Mouse (Mus musculus) gastrocnemius, adult 2 months (tissue): ENCODE measurements around the gene Adora2a. TPM values are rescaled to one million over a fixed set of nuclear protein-coding genes. Genes with fewer than 3 reads are reported as not detected.
"Not testable (repeated sequence)": the region's sequence is repeated elsewhere in the genome, so short reads cannot be mapped to it uniquely, and the experiment has no call there.

Experiments
- DNase-seq: peaks from one replicate; pipeline ENCODE4 v3.0.0; 2022
- H3K27ac ChIP-seq: fragments of 200-600 bp; 2 replicates; pipeline ENCODE4 v1.8.1; 2022; ENCODE audit warnings: mild to moderate bottlenecking
- H3K4me3 ChIP-seq: fragments of 200-600 bp; 2 replicates; pipeline ENCODE4 v1.8.1; 2022; ENCODE audit warnings: mild to moderate bottlenecking, moderate library complexity
- CTCF ChIP-seq: fragments of 200-600 bp; IDR thresholded peaks from 2 replicates; pipeline ENCODE4 v1.8.1; 2022; ENCODE audit warnings: antibody characterized with exemption, mild to moderate bottlenecking, moderate library complexity
- intact Hi-C: fragments of 180-260 bp; cut with DNase I; formaldehyde crosslinking; loops from one replicate; pipeline ENCODE4 v1.15.1; 2025
- long read RNA-seq, 2 experiments: library from polyadenylated mRNA; stranded (forward); transcript quantifications; one replicate each; pipeline ENCODE4 v2.0.0; 2021
- total RNA-seq, 2 experiments: library from RNA; stranded (reverse); gene quantifications; 2 replicates each; pipeline ENCODE4 v1.2.3; 2021

Gene Adora2a
- total RNA-seq = under 1 TPM; 0.92 to 0.98 TPM
- long read RNA-seq, experiment 1 = 0 reads
- long read RNA-seq, experiment 2 = 0 reads

- TF ChIP-seq CTCF = no peak
- no peak for DNase-seq
- intact Hi-C loops = loop anchor here (2.0 to 5.0 kb wide), 2 partner anchors 76 to 170 kb away; no protein-coding TSS in a partner anchor
- Histone ChIP-seq H3K4me3 (peak within 1 kb of the TSS; percentile 80), H3K27ac (peak within 1 kb of the TSS; percentile 86)
Measured at GRCm38 (mm10) chr10:75316872-75316907, at the start of gene Adora2a. Adora2a (plus strand) TSS chr10:75316877.

GRCm38 (mm10) chr10:75273020-75273419 is 43.7 kb upstream of the Adora2a start:
- Histone ChIP-seq H3K4me3 (no peak overlapping the region), H3K27ac (no peak overlapping the region)
- intact Hi-C loops = no loop called here
- TF ChIP-seq CTCF = no peak
- no peak for DNase-seq

- no peak overlapping the region for H3K4me3 ChIP-seq
- intact Hi-C loops = loop anchor here (1.0 kb wide), 1 partner anchor 160 kb away; no protein-coding TSS in a partner anchor
- DNase-seq = no peak
- no peak overlapping the region for H3K27ac ChIP-seq
- TF ChIP-seq CTCF = no peak
Measured at GRCm38 (mm10) chr10:75276427-75277013, 40.2 kb upstream of the Adora2a start.

- TF ChIP-seq CTCF = peak; percentile 79
- Histone ChIP-seq H3K27ac (no peak overlapping the region), H3K4me3 (no peak overlapping the region)
- intact Hi-C loops = loop anchor here (1.0 kb wide), 1 partner anchor 159 kb away; no protein-coding TSS in a partner anchor
- no peak for DNase-seq
Measured at GRCm38 (mm10) chr10:75277501-75277900, 39.2 kb upstream of the Adora2a start.

GRCm38 (mm10) chr10:75282648-75283047 is 34.0 kb upstream of the Adora2a start:
- H3K27ac ChIP-seq = no peak overlapping the region
- no peak for TF ChIP-seq CTCF
- H3K4me3 ChIP-seq = no peak overlapping the region
- no peak for DNase-seq
- intact Hi-C loops = no loop called here

- Histone ChIP-seq H3K27ac (no peak overlapping the region), H3K4me3 (no peak overlapping the region)
- no peak for DNase-seq
- TF ChIP-seq CTCF = no peak
- intact Hi-C loops = no loop called here
Measured at GRCm38 (mm10) chr10:75283821-75284220, 32.9 kb upstream of the Adora2a start.

- intact Hi-C loops = no loop called here
- Histone ChIP-seq H3K4me3 (no peak overlapping the region), H3K27ac (peak overlapping the region; percentile 21; the same call in 1 of the 2 replicates)
- no peak for DNase-seq
- no peak for TF ChIP-seq CTCF
Measured at GRCm38 (mm10) chr10:75288579-75288978, 28.1 kb upstream of the Adora2a start.

- Histone ChIP-seq H3K27ac (no peak overlapping the region), H3K4me3 (no peak overlapping the region)
- intact Hi-C loops = no loop called here
- DNase-seq = no peak
- no peak for TF ChIP-seq CTCF
Measured at GRCm38 (mm10) chr10:75289392-75289791, 27.3 kb upstream of the Adora2a start.

GRCm38 (mm10) chr10:75290650-75291049 is 26.0 kb upstream of the Adora2a start:
- no peak for DNase-seq
- no peak for TF ChIP-seq CTCF
- Histone ChIP-seq H3K4me3 (no peak overlapping the region), H3K27ac (no peak overlapping the region)
- intact Hi-C loops = no loop called here

GRCm38 (mm10) chr10:75291338-75291737 is 25.3 kb upstream of the Adora2a start:
- no peak overlapping the region for H3K27ac ChIP-seq
- DNase-seq = no peak
- intact Hi-C loops = no loop called here
- no peak overlapping the region for H3K4me3 ChIP-seq
- no peak for TF ChIP-seq CTCF

GRCm38 (mm10) chr10:75292206-75292605 is 24.5 kb upstream of the Adora2a start:
- intact Hi-C loops, H3K27ac ChIP-seq, DNase-seq, H3K4me3 ChIP-seq: not testable (repeated sequence)

GRCm38 (mm10) chr10:75293288-75293687 is 23.4 kb upstream of the Adora2a start:
- no peak overlapping the region for H3K27ac ChIP-seq
- no peak overlapping the region for H3K4me3 ChIP-seq
- no peak for DNase-seq
- intact Hi-C loops = no loop called here
- no peak for TF ChIP-seq CTCF

GRCm38 (mm10) chr10:75294362-75294761 is 22.3 kb upstream of the Adora2a start:
- H3K4me3 ChIP-seq = no peak overlapping the region
- H3K27ac ChIP-seq = peak overlapping the region; percentile 50
- intact Hi-C loops = no loop called here
- no peak for DNase-seq
- no peak for TF ChIP-seq CTCF

GRCm38 (mm10) chr10:75294926-75295325 is 21.8 kb upstream of the Adora2a start:
- Histone ChIP-seq H3K27ac (peak overlapping the region; percentile 50), H3K4me3 (no peak overlapping the region)
- no peak for DNase-seq
- intact Hi-C loops = no loop called here
- TF ChIP-seq CTCF = no peak

- Histone ChIP-seq H3K4me3 (no peak overlapping the region), H3K27ac (peak overlapping the region; percentile 38; the same call in 1 of the 2 replicates)
- no peak for TF ChIP-seq CTCF
- no peak for DNase-seq
- intact Hi-C loops = no loop called here
Measured at GRCm38 (mm10) chr10:75298608-75299007, 18.1 kb upstream of the Adora2a start.
